Mouse (Mus musculus): ENCODE data around the gene Ppp1r3c. TPM values are rescaled to one million over a fixed set of nuclear protein-coding genes. Genes with fewer than 3 reads are reported as not detected.

Ppp1r3c gene
- total RNA-seq, 2 experiments from 2014 or later: not detected

- no peak for ATAC-seq (replicated peaks; ENCODE audit: poor library complexity)
These were observed 11.5 kb downstream of the Ppp1r3c start for GRCm38 (mm10) chr19:36724970-36725369.

GRCm38 (mm10) chr19:36721139-36721538 is 15.3 kb downstream of the Ppp1r3c start:
- no peak for ATAC-seq (replicated peaks; ENCODE audit: poor library complexity)

DNA sequence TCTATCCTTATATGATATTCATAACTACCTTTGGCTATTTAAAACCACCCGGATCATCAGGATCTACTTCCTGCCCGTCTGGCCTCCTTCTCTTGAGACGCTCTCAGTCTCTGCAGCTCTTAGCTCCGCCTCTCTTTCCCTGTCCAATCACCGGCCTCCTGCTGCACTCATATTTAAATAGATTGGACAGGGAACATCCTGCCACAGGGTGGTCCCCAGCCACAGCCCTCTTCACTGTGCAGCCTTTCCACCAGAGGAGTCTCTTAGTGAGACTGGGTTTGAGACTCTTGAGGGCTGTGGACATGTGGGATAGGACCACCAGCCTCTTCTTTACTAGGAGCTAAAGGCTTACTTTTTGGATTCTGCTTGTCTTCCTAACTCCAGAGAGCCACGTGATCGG is 20.2 kb downstream of the Ppp1r3c start:
- no peak for ATAC-seq (replicated peaks; ENCODE audit: poor library complexity)

DNA sequence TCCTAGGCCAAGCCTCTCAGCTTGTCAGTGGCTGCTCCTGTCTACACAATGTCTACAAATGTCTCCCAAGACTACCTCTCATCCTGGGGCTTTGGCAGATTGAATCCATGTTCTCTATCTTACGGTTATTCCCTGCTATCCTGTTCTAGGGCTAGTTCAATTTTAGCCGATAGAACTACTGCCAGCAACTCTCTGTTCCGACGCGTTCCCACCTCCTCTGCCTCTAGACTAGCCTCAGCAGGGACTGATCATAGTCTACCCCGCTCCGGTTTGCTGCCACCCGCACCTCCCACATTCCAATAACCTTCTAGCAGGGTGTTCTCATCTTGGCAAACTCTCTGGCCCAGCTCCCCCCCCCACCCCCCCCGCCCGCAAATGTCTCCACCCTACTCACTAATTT is 20.9 kb downstream of the Ppp1r3c start:
- ATAC-seq (replicated peaks; ENCODE audit: poor library complexity): no peak

DNA sequence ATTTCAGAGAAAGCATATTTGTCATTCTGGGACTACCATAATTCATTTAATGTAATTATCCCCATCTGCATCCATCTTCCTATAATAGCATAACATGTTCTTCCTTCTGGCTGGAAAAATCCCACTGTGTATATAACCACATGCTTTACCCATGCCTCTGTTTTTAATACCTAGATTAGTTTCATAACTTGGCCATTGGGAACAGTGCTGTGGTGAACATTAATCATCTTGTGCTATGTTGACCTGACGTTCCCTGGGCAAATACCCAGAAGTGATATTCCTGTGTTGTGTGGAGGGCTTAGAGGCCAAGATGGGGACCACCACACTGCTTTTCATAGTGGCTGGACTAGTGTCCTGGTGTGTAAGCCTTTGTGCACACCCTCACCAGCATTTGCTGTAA is 22.0 kb downstream of the Ppp1r3c start:
- no peak for ATAC-seq (replicated peaks; ENCODE audit: poor library complexity)

- ATAC-seq (replicated peaks; ENCODE audit: poor library complexity): no peak
These were observed 23.4 kb downstream of the Ppp1r3c start for GRCm38 (mm10) chr19:36713092-36713491.

GRCm38 (mm10) chr19:36706195-36706594 is 30.3 kb downstream of the Ppp1r3c start:
- ATAC-seq (replicated peaks; ENCODE audit: poor library complexity): no peak

GRCm38 (mm10) chr19:36705286-36706146 is 30.9 kb downstream of the Ppp1r3c start:
- no peak for ATAC-seq (replicated peaks; ENCODE audit: poor library complexity)

DNA sequence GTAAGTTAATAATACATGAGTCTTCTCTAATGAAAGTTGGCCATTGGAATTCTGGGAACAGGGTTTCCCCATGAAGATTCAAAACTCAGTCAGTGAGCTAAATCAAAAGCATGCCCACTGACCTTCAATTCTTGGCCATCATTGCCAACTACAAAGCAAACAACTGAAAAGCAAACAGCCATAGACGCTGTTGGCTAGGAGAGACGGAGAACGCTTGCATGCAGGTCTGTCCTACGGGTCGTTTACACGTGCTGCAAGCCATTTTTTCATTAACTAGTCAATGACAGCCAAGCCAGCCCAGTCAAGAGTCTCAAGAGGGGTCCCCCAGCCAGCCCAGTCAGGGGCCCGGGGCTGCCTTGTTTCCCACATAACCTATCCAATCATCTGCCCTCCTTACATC is 31.7 kb downstream of the Ppp1r3c start:
- ATAC-seq (replicated peaks; ENCODE audit: poor library complexity): no peak

GRCm38 (mm10) chr19:36701809-36702622 is 34.4 kb downstream of the Ppp1r3c start:
- ATAC-seq (replicated peaks; ENCODE audit: poor library complexity): no peak

DNA sequence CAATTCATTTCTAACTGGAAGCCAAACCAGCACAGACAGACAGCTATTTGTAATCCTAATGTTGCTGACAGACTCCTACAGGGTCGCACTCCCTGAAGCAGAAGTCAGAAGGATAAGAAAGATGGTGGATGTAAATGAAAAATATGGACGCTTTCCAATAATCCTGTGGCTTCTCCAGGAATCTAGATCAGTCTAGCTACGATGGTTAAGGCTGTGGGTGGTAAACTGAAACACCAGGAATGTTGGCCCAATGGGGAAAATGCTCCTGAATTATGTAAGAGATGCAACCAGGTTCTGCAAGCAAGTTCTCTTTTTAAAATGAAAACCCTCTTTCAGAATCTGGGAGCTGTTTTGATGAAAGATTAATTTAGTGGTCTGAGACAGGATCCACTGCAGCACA is 35.1 kb downstream of the Ppp1r3c start:
- ATAC-seq (replicated peaks; ENCODE audit: poor library complexity): no peak

DNA sequence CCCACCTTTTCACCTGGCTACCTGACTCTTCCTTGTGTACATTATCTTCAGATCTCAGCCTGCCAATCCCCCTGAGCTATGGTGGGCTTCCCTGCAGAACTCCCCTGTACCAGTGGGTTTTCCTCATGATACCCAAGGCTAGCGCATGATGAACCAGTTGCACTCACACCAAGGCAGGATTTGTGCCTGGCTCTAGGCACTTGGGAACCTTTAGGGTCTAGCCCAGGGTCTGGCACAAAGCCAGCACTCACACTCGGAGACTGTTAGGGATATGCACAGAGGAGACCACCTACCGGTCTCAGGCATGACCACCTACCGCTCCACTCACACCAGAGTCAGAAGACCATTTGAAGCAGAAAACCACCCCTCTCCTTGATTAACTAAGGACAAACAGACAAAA is 35.5 kb downstream of the Ppp1r3c start:
- ATAC-seq (replicated peaks; ENCODE audit: poor library complexity): no peak

GRCm38 (mm10) chr19:36699151-36699550 is 37.3 kb downstream of the Ppp1r3c start:
- ATAC-seq (replicated peaks; ENCODE audit: poor library complexity): no peak

DNA sequence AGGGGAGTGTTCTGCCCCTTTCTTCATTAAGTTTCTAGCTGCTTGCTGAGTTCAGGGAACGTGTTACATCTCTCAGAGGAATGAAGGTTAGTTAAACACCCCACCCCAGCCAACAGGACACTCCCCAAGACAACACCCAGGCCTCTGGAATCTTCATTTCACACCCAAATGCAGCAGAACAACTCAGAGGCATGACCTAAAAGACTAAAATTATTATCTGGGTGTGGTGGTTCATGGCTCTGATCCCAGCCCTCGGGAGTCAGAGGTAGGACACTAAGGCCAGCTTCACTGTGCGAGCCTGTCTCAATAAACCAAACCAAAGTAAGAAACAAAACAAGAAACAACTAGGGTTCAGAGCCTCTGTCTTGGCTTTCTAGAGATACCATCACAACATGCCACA is 38.3 kb downstream of the Ppp1r3c start:
- ATAC-seq (replicated peaks; ENCODE audit: poor library complexity): no peak

DNA sequence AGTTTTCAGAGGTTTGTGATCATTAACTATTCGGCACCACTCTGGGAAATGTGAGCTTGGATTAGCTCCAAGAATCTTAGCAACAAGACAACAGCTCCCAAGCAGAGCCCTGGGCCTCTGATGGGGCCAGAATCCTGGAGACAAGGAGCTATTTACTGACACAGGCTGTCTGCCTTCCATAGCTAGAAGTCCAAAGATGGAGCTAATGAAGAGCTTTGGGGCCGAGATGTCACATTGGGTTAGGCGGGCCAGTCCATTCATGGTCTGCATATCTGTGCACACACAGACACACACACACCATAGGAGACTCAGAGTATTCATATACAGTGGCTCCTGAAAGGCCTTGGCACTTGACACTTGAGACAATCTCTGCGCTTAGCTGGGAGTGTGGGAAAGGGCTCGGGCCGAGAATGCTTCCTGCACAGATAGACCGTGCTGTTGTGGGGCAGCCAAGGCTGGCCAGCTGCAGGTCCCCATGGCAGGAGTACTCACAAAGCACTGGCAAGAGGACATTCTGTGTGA is 39.8 kb downstream of the Ppp1r3c start:
- no peak for ATAC-seq (replicated peaks; ENCODE audit: poor library complexity)

DNA sequence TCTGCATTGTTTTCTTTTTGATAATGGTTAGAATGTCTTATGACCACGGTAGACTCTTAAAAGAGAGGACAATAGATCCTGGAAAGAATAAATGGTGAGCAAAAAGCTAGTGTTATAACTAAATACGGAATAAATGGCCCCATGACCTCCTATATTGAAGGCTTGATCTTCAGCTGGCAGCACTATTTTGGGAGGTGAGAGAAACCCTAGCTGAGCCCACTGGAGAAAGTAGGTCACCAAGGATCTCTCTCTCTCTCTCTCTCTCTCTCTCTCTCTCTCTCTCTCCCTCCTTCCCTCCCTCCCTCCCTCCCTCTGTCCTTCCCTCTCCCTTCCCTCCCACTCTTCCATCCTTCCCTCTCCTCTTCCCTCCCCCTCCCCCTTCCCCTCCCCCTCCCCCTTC is 42.9 kb downstream of the Ppp1r3c start:
- ATAC-seq (replicated peaks; ENCODE audit: poor library complexity): no peak

DNA sequence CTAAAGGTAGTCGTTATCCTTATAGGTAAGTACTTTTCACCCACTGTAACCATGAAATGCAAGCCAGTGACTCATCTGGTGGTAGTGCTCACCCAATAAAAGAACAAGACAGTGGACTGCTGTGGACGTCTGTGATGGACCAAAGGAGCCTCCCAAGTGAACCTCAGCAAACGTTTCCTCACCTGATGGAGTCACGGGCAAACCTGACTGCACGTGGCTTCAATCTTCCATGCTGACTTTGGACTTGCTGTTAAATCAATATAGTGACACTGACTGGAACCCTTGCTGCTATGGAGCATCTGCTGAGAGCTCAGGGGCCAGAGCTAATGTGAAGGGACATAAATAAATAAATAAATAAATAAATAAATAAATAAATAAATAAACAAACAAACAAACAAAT is 44.5 kb downstream of the Ppp1r3c start:
- ATAC-seq (replicated peaks; ENCODE audit: poor library complexity): no peak

DNA sequence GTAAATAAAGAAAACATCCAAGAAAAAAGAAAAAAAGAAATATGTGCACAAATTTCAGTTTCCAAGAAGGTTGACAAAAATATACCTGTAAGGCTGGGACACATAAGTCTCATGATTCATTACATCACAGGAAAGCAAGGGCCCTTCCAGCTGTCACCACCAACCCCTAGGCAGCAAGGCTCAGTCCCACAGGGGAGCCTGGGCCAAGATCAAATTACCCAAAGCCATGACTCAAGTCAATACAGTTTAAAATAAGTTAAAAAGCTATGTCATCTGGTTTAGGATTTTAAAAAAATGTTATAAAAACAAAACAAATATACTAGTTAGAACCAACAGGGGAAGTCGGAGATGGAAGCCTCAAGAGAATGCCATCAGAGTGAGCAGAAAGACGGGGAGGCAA is 45.2 kb downstream of the Ppp1r3c start:
- ATAC-seq (replicated peaks; ENCODE audit: poor library complexity): no peak

DNA sequence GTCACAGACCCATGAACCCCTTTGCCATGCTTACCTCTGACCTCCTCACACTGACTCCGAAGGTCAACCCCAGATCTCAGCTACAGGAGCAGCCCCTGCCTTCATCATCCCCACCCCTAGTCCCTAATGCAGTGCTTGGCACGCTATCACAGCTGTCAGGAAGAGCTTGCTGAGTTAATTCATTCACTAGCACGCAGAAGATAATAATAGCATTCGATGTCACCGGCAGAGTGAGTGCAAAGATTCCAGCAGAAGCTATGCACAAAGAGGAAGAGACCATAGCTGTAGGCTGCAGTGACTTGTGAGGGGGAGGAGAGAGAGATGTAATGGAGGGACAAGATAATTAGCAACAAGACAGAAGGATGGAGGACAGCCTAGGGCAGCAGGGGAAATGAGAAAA is 47.2 kb downstream of the Ppp1r3c start:
- no peak for ATAC-seq (replicated peaks; ENCODE audit: poor library complexity)

DNA sequence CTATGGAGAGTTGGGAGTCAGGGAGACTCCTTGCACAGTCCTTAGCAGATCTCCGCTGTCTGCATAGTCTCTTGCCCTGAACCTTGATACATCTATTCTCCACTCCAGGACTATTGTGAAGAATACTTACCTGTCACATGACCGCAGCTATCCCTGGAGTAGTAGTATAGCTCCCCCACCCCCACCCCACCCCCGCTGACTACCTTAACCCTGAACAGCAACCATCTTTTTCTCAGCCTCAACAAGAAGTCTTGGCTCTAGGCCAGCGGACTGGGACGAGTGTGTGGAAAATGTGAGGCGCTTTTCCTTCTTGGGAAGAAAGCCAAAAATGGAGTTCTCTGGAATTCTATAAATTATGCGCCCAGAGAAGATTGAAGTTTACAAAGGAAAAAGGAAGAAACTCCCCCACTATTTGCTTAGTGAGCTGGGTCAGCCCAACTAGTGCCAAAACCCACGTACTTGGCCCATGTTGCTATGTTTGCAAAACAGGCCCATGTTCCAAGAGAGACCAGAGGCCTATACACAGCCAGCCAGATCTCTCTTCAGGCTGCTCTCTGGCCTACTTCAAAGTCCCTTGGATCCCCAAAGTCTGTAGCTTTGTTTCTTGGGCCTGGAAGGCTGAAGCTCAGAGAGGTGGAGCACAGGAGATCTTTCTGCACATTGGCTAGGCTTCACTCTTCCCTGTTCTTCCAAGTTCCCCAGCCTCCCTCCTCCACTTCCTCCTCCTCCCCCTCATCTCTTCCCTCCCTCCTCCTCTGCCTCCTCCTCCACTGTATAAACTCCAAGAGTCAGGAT is 48.4 kb downstream of the Ppp1r3c start:
- no peak for ATAC-seq (replicated peaks; ENCODE audit: poor library complexity)

DNA sequence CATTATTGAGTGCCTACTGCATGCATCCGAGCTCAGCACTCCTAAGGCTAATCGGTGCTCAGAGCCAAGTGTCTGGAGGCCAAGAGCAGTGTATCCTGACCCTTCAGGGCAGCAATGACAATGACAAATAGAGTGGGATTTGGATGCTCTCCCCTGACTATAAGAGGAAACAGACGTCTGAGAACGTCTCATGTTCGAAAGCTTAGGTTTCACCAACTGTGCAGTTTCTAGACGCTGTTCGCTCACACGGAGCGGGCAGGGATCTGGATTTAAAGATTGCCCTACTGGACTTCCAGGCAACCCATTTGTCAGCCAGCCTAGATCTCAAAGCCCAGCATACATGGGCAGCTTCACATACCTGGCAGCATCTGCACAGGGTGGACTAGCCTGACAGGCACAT is 49.4 kb downstream of the Ppp1r3c start:
- no peak for ATAC-seq (replicated peaks; ENCODE audit: poor library complexity)

Data from megakaryocyte progenitor cell, adult 5-6 weeks (primary cell).